Mouse (Mus musculus) bone marrow, adult 2 months (tissue): ENCODE results near the gene Riox2.

ENCODE experiments used
- CTCF ChIP-seq: fragments of 200-500 bp; IDR thresholded peaks from 2 replicates; pipeline ENCODE4 v1.5.1; 2011; ENCODE audit warnings: low read length, control low read depth; ENCODE audit not compliant: control insufficient read depth, insufficient read depth
- POLR2A ChIP-seq: fragments of 200-500 bp; IDR thresholded peaks from 2 replicates; pipeline ENCODE4 v1.6.1; 2011; ENCODE audit warnings: low read depth, mild to moderate bottlenecking, control low read depth, low read length, borderline replicate concordance; ENCODE audit not compliant: control insufficient read depth

DNA sequence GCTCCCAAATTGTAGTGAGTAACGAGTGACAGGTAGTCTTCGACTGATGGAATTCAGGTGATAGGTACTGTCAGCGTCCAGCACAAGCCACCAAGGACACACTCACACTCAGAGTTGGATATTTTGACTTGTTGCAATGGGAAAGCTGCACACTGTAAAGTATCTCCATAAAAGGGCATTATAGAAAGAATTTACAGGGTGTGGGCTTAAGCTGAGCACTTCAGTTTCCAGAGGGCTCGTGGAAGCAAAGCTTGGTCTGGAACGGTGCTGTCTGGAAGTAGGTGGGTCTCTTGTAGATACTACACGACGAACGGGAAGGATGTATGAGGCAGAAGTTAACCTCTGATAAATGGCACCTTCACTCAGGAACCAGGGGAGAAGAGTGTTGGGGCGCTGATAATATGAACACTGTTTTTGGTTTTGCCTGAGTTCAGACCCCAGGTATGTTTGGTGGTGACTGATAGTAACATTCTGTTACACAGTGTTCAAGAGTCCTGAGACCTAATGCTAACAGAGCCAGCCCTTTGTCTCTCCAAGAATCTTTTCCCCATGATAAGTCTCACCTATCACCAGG lies 16.5 kb downstream of the Riox2 start:
- no peak for TF ChIP-seq POLR2A
- no peak for TF ChIP-seq CTCF
